Mouse (Mus musculus) embryo, embryonic 11 days (tissue): ENCODE measurements around the gene Chmp2a.

Experiments
- DNase-seq: peaks from one replicate; pipeline ENCODE4 v3.0.0-alpha.2; 2015

Gene Chmp2a

DNA sequence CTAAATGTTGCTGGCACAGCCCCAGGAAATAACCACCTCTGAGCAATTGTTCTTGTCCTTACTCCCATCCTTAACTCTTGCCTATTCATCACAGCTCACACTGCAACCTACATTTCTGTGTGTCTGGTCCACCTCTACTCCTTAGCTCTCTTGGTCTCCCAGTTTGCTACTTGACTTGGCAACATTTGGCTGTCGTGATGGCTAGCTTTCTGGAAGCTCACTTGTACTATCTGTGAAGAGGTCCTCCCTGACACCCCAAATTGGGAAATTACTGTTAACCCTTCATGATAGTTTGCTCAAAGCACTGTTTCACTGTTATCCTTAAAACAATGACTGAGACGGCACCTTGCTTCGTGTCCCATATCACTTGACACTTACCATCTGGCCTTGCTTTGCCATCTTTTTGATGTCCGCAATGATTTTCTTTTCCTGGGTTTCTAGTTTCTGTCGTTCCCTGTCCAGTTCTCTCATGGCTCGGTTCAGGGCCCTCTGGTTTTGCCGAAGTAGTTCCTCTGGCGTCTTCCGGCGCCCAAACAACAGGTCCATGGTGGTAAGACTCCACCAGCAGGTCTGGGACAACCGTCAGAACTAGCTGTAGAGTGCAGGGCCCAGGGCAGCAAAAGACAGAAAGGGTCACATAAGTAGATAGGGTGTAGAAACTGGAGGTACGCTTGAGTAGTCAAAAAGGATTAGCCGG is 1.0 kb downstream of the Chmp2a start:
- no peak for DNase-seq

DNA sequence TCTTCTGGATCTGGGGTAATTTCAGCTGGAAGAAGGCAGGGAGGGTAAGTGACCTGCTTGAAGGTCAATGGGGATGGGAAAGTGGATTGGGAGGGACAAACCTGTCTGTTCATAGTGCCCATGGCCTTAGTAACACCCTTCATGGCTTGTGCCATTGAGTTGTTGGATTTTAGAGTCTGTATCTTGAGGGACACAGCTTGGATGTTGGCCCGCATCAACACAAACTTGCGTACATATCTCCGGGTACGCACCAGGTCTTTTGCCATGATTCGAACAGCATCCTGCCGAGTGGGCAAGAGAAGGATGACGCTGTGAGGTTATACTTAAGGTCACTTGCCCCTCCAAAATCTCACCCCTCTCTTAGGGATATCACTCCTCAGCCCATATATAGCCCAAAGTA is 2.1 kb downstream of the Chmp2a start:
- DNase-seq, result no peak

- no peak for DNase-seq
Measured at GRCm38 (mm10) chr7:13031983-13032382, 2.6 kb downstream of the Chmp2a start.

- peak; percentile 23 for DNase-seq
Measured at GRCm38 (mm10) chr7:13031069-13031468, 3.5 kb downstream of the Chmp2a start.

- DNase-seq, result no peak
Measured at GRCm38 (mm10) chr7:13028986-13029385, 5.6 kb downstream of the Chmp2a start.

DNA sequence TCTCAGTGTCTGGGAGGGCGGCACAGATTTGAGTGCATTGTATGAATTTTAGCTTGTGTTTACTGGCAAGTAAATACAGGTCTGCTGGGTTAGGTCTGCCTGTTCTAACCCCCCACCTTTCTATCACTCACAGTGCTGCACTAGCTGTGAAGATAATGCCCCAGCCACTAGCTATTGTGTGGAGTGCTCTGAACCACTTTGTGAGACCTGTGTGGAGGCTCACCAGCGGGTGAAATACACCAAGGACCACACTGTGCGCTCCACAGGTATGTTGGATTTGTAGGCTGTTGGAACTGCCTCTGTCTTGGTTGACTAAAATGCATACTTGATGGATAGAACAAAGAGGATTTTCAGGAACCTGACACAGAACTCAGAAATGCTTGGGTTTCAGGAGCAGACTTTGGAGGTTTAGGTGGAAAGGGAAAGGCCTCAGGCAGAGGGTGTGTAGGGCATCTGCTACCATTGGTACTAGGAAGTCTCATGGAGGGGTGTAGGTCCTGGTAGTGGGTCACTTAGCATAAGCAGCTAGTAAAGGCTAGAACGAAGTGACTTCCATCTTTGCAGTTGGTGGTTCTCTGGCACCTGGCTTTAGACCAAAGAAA is 9.0 kb downstream of the Chmp2a start:
- DNase-seq, result no peak

- DNase-seq, result peak; percentile 83
Measured at GRCm38 (mm10) chr7:13024805-13025204, 9.8 kb downstream of the Chmp2a start.

- peak; percentile 97 for DNase-seq
Measured at GRCm38 (mm10) chr7:13023928-13024731, 10.5 kb downstream of the Chmp2a start.

DNA sequence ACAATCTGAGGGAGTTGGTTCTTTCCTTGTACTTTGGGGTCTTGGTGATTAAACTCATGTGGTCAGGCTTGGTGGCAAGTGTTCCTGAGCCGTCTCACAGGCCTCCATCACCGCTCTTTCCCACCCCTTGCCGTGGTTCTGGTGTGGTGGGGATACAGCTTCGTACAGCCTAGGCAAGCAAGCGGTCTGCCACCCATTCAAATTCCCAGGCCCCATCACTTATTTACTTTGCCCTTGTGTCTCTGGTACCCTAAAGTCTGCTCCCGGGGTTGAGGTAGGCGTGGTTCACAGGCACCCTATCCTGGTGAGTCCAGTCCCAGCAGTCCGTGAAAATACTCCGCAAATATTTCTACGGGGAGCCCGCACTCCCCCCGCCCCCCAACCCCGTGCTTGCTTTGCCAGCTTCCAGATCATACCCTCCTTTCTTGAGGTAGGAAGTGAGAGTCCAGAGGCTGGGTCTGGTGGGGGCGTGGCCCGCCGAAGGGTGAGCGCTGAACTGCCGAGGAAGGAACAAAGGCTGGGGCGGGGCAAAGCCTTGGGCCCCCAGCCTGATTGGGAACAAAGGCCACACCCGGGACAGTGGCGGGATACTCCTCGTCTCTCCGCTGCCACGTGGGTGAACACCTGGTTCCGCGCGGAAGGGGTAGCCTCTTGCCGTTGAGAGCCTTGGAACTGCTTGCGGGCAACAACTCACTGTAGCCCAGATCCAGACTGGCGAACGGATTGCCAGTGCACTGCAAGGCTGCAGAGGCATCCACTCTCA is 11.7 kb downstream of the Chmp2a start:
- DNase-seq, result peak; percentile 95

DNA sequence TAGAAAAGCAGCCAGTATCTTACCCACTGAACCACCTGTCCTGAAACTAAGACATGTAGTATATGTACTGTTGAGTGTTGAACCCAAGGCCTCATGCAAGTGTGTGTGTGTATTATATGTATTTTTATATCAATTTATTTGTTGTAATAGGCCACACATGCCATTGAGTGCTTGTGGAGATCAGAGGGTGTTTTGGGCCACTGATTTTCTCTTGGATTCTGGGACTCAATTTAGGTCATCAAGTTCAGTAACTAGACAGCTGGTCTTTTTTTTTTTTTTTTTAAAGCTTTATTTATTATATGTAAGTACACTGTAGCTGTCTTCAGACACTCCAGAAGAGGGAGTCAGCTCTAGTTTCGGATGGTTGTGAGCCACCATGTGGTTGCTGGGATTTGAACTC is 19.4 kb downstream of the Chmp2a start:
- no peak for DNase-seq

DNA sequence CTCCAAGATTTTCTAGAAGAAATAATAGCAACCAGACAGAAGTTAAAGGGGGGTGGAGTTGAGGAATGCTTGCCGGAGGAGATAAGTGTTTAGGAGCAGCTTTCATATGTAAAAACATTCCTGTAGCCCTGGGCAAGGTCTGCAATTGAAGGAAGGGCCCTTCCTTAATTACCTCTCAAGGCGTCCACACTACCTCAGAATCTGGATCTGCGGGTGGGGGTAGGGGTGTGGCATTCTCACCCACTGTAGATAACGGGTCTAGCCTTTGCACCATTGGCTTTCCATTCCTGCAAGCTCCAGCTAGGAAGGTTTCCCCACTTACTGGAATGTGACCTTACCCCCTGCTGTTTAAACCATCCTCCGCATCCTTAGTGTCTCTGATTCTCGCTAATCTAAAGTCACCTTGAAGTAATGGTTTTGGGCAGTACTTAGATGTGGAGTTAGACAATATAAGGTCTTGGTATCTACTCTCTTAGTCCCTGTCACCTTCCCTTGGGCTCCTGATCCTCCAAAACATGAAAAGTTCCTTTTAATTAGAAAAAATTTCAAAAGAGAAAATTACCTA is 20.2 kb downstream of the Chmp2a start:
- DNase-seq, result no peak

GRCm38 (mm10) chr7:13013671-13014070 is 20.9 kb downstream of the Chmp2a start:
- no peak for DNase-seq

DNA sequence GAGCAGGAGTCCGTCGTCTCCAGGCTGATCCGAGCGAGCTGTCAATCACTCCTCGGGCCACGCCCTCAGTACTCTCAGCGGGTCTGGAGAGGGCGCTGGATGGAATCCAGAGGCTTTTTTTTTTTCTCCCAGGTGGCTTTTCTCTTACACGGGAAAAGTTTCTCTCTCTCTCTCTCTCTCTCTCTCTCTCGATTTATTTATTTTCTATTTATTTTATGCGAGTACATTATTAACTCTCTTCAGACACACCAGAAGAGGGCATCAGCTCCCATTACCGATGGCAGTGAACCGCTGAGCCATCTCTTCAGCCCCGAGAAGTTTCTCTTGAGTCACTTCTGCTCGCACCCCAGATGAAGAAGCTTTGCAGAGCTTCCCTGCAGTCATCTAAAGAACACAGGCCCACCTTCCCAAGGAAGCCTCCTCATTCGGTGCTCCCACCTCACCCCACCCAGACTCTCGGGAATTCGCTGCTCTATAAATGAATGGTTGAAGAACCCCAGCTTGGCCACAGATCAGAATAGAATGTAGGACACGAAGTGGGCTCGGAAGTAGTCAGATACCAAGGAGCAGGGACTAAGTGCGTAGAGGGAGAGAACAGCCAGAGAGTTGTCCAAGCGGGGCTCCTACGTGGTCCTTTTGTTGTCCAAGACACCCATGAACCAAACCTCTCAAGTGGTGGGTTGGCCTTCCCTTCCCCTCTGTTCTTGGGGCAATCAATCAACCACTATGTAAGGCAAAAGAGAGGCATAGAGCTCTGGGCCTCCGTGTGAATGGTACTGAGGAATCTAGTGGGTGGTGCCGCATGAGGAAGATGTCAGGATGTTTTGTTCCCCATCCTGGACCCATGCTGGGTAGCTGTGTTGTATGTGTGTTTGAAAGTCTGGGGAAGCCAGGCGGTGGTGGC is 24.4 kb downstream of the Chmp2a start, which contains the start of gene Zbtb45:
TSS of gene Zbtb45 (minus strand) at position 30 of the 904 bp plus-strand sequence.
- DNase-seq, result peak; percentile 31

DNA sequence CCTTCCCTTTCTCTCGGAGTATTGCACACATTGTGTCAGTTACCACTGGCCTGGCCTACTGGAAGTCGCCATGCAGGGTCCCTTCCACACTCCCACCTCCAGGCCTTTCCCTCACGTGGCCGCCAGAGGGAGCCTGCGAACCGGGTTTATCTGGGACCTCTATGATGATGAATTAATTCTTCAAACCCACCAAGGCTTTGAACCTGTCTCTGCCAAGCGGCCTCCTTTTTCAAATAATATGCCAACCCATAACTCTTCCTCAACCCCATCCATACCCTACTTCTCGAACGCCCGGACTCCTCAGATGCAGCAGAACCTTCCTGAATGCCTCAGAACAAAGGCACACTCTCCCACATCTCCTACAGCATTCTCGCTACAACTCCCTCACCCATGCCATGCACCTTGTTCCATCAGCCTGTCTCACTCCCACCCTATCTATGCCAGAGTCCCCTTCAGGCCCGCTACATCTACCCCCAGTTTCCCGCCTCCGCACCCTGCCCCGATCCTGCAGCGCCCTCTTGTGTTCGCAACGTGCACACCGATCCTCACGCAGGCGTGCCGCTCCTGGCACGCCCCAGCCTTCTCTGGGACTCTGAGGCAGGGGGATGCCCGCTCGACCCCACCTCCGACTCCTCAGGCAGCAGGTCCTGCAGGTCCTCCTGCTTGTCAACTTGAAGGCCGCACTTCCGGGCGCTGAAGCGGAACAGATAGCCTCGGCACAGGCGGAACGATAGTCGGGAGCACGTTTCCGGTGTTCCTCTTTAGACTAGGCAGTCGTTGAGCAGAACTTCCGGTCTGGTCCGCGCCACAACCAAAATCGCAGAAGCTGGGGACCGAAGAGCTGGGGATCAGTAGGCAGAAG is 25.2 kb downstream of the Chmp2a start:
- DNase-seq, result peak; percentile 96

DNA sequence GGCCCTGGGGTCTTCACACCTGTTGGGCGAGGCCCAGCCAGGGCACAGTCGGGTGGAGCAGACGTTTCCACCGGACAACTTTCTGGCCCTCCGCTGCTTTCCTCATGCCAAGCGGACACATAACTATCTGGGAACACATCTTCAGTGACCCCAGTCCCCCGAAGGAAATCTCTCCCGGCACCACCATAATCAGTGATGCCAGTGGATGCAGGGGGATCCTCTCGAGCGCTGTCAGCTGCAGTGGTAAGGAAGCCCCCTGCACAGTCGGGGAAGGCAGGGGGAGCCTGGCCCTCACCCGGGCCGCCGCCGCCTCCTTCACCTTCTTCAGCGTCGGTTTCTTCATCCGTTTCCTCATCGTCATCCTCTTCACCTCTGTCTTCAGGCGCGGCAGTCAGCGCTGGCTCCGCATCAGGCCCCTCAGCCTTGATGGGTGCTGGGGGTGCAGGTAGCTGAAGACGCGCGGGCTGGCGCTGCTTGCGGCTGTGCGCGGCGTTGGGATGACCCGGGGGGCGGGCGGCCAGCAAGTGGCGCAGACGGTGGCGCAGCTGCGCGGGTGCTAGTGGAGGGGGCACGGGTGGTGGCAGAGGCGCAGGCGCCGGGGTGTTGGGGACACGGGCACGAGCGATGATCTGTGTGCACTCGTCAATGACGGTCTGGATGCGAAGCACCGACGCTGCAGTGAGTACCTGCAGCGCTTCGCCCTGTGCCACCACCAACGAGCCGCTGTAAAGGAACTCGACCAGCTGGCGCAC is 27.1 kb downstream of the Chmp2a start:
- no peak for DNase-seq

DNA sequence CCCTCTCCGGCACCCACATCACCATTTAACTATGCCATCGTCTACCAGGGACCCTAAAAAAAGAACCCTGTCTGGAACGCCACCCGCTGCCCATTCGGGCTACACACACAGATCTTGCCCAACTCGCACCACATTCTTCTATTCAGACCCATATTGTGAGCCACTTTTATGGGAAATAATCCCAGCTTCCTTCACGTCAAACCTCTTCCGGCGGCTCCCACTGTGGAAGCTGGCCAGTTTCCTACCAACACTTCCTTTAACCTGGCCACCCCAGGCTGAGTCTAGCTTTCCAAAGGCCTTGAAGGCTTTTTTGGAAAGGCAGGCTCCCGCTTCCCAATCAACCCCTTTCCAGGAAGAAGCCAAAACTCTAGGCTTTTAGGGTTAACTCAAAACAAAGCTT is 28.1 kb downstream of the Chmp2a start:
- no peak for DNase-seq

- DNase-seq, result no peak
Measured at GRCm38 (mm10) chr7:13006011-13006410, 28.6 kb downstream of the Chmp2a start.

DNA sequence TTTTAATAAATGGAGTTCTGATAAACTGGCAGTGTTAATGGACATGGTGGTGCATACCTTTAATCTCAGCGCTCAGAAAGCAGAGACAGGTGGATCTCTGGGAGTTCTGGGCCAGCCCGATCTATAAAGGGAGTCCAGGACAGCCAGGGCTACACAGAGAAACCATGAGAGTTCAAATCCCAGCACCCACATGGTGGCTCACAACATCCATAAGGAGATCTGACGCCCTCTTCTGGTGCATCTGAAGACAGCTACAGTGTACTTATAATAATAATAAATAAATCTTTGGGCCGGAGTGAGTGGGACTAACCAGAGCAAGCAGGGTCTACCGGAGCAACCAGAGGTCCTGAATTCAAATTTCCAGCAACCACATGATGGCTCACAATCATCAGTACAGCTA is 31.2 kb downstream of the Chmp2a start:
- no peak for DNase-seq

DNA sequence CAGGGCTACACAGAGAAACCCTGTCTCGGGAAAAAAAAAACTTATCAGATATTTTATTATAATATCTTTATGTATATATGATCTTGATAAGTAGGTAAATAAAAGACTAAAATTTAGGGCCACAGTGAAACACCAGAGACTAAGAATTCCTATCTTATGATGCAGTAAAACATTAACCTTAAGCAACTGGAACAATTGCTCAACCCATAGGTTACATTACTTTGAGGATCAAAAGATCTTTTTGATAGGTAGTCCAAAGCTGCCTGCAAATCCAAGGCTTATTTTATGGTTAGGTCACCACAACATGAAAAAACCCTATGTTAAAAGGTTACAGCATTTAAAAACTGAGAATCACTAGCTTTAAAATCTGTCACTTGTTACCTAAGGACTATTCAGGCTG is 33.0 kb downstream of the Chmp2a start:
- DNase-seq, result no peak

- no peak for DNase-seq
Measured at GRCm38 (mm10) chr7:12998851-12999250, 35.8 kb downstream of the Chmp2a start, which contains the start of gene Trim28. Trim28 (plus strand) TSS chr7:12999114.
